Mouse (Mus musculus) ES-E14 (cell line): Measurements from ENCODE around the gene Pfkm.

Experiments
- CHD2 ChIP-seq: IDR thresholded peaks from 2 replicates; pipeline ENCODE4 v1.6.1; 2014; ENCODE audit warnings: mild to moderate bottlenecking, low read depth, low read length, inconsistent platforms
- ZNF384 ChIP-seq: IDR thresholded peaks from 2 replicates; pipeline ENCODE4 v1.6.1; 2012; ENCODE audit warnings: low read depth, low read length, inconsistent platforms

- TF ChIP-seq ZNF384 (no peak), CHD2 (no peak)
Observed at GRCm38 (mm10) chr15:98177320-98177719, 84.9 kb downstream of the Pfkm start.
